Mouse (Mus musculus) liver, adult 2 months (tissue): Measurements from ENCODE around the gene Plekhf1.

Source experiments
- CTCF ChIP-seq: fragments of 200-500 bp; IDR thresholded peaks from 2 replicates; pipeline ENCODE4 v1.5.1; 2011; ENCODE audit warnings: low read depth, low read length, control low read depth
- POLR2A ChIP-seq: fragments of 200-500 bp; IDR thresholded peaks from 2 replicates; pipeline ENCODE4 v1.6.1; 2011; ENCODE audit warnings: low read length, control low read depth; ENCODE audit not compliant: insufficient read depth; ENCODE audit errors: extremely low read depth

- no peak for TF ChIP-seq CTCF
- TF ChIP-seq POLR2A: no peak
Measured at GRCm38 (mm10) chr7:38214473-38215214, 13.2 kb downstream of the Plekhf1 start.
